Comparison of ENCODE assay signal across 28 mouse cellular contexts in the genomic region with DNA sequence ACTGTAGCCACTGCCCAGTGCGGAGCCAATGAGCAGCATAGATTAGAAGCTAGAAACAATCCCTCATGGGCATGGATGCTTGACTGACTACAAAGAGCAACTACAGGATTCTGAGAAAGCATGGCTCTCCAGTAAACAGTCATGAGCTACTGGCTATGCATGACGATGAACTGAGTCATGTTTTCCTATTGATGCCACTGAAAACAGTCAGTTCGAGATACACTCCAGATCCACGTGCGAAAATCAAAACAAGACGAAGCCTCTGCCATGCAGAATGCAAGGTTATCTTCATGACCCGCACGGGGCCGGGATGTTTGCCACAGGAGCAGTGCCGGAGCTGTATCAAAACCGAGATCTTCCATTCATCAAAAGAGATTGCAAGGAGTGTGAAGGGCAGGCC.
"Had no signal": no experiment of that assay in that cellular context is flagged by ENCODE, and none has a peak within 500 bp of the region (broad histone marks: within the 10 kb centered on the region; RNA-seq: fewer than 3 reads in every experiment).

No protein-coding gene starts in this region.

- H3K9ac ChIP-seq: embryonic facial prominence, embryonic 12.5 days; embryonic facial prominence, embryonic 13.5 days; embryonic facial prominence, embryonic 15.5 days; forebrain, embryonic 12.5 days; forebrain, embryonic 13.5 days; forebrain, embryonic 15.5 days; forebrain, postnatal 0 days had no signal

- H3K9me3 ChIP-seq: embryonic facial prominence, embryonic 10.5 days; embryonic facial prominence, embryonic 12.5 days; embryonic facial prominence, embryonic 13.5 days; embryonic facial prominence, embryonic 15.5 days; forebrain, embryonic 10.5 days; forebrain, embryonic 12.5 days; forebrain, embryonic 13.5 days; forebrain, embryonic 15.5 days had no signal

- H3K4me3 ChIP-seq: embryonic facial prominence, embryonic 10.5 days; embryonic facial prominence, embryonic 12.5 days; embryonic facial prominence, embryonic 13.5 days; embryonic facial prominence, embryonic 15.5 days; erythroblast, embryonic 14.5 days; forebrain, embryonic 10.5 days; forebrain, embryonic 12.5 days; forebrain, embryonic 13.5 days; forebrain, embryonic 15.5 days; gastrocnemius, adult 2 months; heart, adult 2 months had no signal

- H3K27me3 ChIP-seq: embryonic facial prominence, embryonic 12.5 days; embryonic facial prominence, embryonic 13.5 days; embryonic facial prominence, embryonic 15.5 days; forebrain, embryonic 12.5 days; forebrain, embryonic 13.5 days; forebrain, embryonic 15.5 days had no signal

- DNase-seq: cerebellum, adult 8-10 months; cerebellum, adult 9-10 months; cerebellum, adult 9-11 months; cerebellum, postnatal 10 days; cerebellum, postnatal 14 days; cerebellum, postnatal 25 days; cerebellum, postnatal 36 days; embryo, embryonic 11 days; forebrain, postnatal 0 days; gastrocnemius, adult 2 months; gastrocnemius, postnatal 10 days; gastrocnemius, postnatal 14 days; gastrocnemius, postnatal 25 days; gastrocnemius, postnatal 36 days; heart, adult 11 months; heart, adult 18-20 months; heart, adult 2 months had no signal

- H3K36me3 ChIP-seq: embryonic facial prominence, embryonic 10.5 days; embryonic facial prominence, embryonic 12.5 days; embryonic facial prominence, embryonic 13.5 days; embryonic facial prominence, embryonic 15.5 days; forebrain, embryonic 10.5 days; forebrain, embryonic 12.5 days; forebrain, embryonic 15.5 days had no signal

- H3K4me2 ChIP-seq: embryonic facial prominence, embryonic 12.5 days; embryonic facial prominence, embryonic 13.5 days; embryonic facial prominence, embryonic 15.5 days; forebrain, embryonic 12.5 days; forebrain, embryonic 13.5 days; forebrain, embryonic 15.5 days had no signal

- ATAC-seq: forebrain, embryonic 13.5 days; forebrain, embryonic 14.5 days; forebrain, embryonic 15.5 days; forebrain, embryonic 16.5 days; forebrain, postnatal 0 days had no signal

- H3K27ac ChIP-seq: embryonic facial prominence, embryonic 10.5 days; embryonic facial prominence, embryonic 12.5 days; embryonic facial prominence, embryonic 13.5 days; embryonic facial prominence, embryonic 15.5 days; forebrain, embryonic 10.5 days; forebrain, embryonic 12.5 days; forebrain, embryonic 13.5 days; forebrain, embryonic 15.5 days; gastrocnemius, adult 2 months; heart, adult 2 months had no signal
